Mouse (Mus musculus) intestine, embryonic 14.5 days (tissue): Measurements from ENCODE around the gene Txn2. TPM values are rescaled to one million over a fixed set of nuclear protein-coding genes. Genes with fewer than 3 reads are reported as not detected.

Experiments used
- ATAC-seq: fragments of 200-750 bp; cut with Nextera tagmentation; replicated peaks from 2 replicates; pipeline ENCODE4 v1.8.0; 2017; ENCODE audit warnings: low read depth, moderate number of reproducible peaks, moderate TSS enrichment, moderate library complexity; ENCODE audit not compliant: low FRiP score, low TSS enrichment
- DNase-seq: peaks from one replicate; pipeline ENCODE4 v3.0.0-alpha.2; 2018; ENCODE audit warnings: low spot score
- H3K27ac ChIP-seq: fragments of 300-500 bp; sonication (generic); 2 replicates; pipeline ENCODE4 v1.5.1; 2014; ENCODE audit warnings: low read depth, mild to moderate bottlenecking, control low read depth
- H3K27me3 ChIP-seq: fragments of 300-500 bp; sonication (generic); replicated peaks from 2 replicates; pipeline ENCODE4 v1.6.1; 2014; ENCODE audit warnings: low read length, control low read depth; ENCODE audit not compliant: control insufficient read depth, insufficient read depth
- H3K36me3 ChIP-seq: fragments of 300-500 bp; sonication (generic); 2 replicates; pipeline ENCODE4 v1.6.1; 2014; ENCODE audit warnings: low read length, control low read depth; ENCODE audit not compliant: control insufficient read depth, insufficient read depth
- H3K4me1 ChIP-seq: fragments of 300-500 bp; sonication (generic); replicated peaks from 2 replicates; pipeline ENCODE4 v1.6.1; 2014; ENCODE audit warnings: low read length, control low read depth, mixed read lengths; ENCODE audit not compliant: control insufficient read depth, insufficient read depth
- H3K4me2 ChIP-seq: fragments of 300-500 bp; sonication (generic); 2 replicates; pipeline ENCODE4 v1.6.1; 2014; ENCODE audit warnings: low read length
- H3K4me3 ChIP-seq: fragments of 300-500 bp; sonication (generic); 2 replicates; pipeline ENCODE4 v1.5.1; 2014; ENCODE audit warnings: low read depth, low read length, control low read depth, mixed read lengths
- H3K9ac ChIP-seq: fragments of 300-500 bp; sonication (generic); 2 replicates; pipeline ENCODE4 v1.6.1; 2014; ENCODE audit warnings: mild to moderate bottlenecking, low read length
- H3K9me3 ChIP-seq: fragments of 300-500 bp; sonication (generic); 2 replicates; pipeline ENCODE4 v1.6.1; 2016; ENCODE audit warnings: low read length, control low read depth; ENCODE audit not compliant: control insufficient read depth
- WGBS: fragments of 180-500 bp; shearing (Covaris S2); extraction: QIAGEN DNeasy Blood & Tissue Kit; methylation state at CpG from one replicate; pipeline ENCODE4 v1.1.7; 2014; 5-methylcytosine and 5-hydroxymethylcytosine counted together
- polyA plus RNA-seq: library from polyadenylated mRNA; unstranded; fragments of >200 nt; fragmentation: Nextera tagmentation; extraction: Ambion mirVana; gene quantifications from 2 replicates; pipeline ENCODE4 v1.2.1, GENCODE M21; 2014

Txn2 gene
- polyA plus RNA-seq, 1 experiment from 2014 or later: 325 TPM

DNA sequence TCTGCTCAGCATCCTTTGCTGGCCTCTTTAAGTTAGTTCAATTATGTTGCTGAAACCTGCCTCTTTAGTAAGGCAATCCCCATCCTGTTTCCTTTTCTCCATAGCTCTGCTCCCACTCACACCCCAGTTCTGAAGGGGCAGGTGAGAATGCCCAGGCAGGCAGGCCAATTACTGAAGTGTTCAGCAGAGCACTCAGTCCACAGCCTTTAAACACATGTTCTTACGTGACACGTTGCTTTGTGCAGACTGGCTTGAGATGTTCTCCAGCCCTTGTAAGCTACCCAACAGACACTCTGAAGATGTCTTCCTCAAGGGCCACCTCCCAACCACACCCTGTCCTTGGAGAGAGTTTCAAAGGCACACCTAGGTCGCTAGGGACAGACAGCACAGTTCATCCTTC is 29.3 kb upstream of the Txn2 start:
- Histone ChIP-seq H3K9ac (no peak overlapping the region), H3K4me2 (no peak overlapping the region), H3K9me3 (no peaks in the 10 kb centered on the region), H3K36me3 (peaks cover 50% of the 10 kb centered on the region), H3K4me3 (no peak overlapping the region), H3K4me1 (peaks cover 6% of the 10 kb centered on the region; the same call in 1 of the 2 replicates), H3K27me3 (peaks cover 15% of the 10 kb centered on the region), H3K27ac (no peak overlapping the region)
- ATAC-seq (no peak), DNase-seq (no peak)
- 57% methylated on average over 3 of the region's 3 CpGs for WGBS

- DNase-seq (peak; percentile 54), ATAC-seq (no peak)
- no peak overlapping the region for H3K9ac ChIP-seq
- peaks cover 15% of the 10 kb centered on the region for H3K27me3 ChIP-seq
- no peak overlapping the region for H3K4me2 ChIP-seq
- WGBS: 43% methylated on average over 5 of the region's 5 CpGs
- H3K4me1 ChIP-seq: peaks cover 6% of the 10 kb centered on the region; the same call in 1 of the 2 replicates
- no peaks in the 10 kb centered on the region for H3K9me3 ChIP-seq
- H3K4me3 ChIP-seq: no peak overlapping the region
- H3K27ac ChIP-seq: no peak overlapping the region
- peaks cover 46% of the 10 kb centered on the region for H3K36me3 ChIP-seq
Observed at GRCm38 (mm10) chr15:77957625-77958024, 28.8 kb upstream of the Txn2 start.

DNA sequence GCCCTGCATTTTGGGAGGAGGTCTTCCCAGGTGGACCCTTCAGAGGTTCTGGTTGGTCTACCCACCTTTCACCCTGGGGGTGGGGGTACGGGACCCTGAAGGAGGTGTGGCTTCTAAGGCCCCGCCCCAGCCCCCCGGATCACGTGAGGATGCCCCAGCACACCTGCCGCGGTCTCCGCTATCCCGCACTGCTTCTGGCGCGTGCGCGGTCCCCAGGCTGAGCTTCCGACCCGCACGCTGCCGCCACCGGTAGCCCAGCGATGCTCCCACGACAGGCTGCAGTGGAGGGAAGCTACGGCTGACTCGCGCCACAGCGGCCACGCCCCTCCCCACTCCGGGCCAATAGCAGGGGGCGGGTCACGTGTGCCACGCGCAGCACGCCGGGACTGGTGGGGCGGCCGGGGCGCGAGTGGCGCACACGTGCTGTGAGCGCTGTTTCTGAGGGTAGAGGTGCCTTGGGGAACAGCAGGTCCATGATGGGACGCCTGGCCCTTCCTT is 27.6 kb upstream of the Txn2 start, which contains the start of gene Foxred2:
Gene Foxred2, minus strand, starts transcription at position 319 of the 498 bp plus-strand sequence.
- Histone ChIP-seq H3K27me3 (peaks cover 15% of the 10 kb centered on the region), H3K27ac (no peak within 1 kb of the TSS), H3K9me3 (no peaks in the 10 kb centered on the region), H3K4me3 (peak within 1 kb of the TSS; percentile 50), H3K9ac (peak within 1 kb of the TSS; percentile 37), H3K4me2 (peak within 1 kb of the TSS; percentile 68), H3K36me3 (peaks cover 34% of the 10 kb centered on the region), H3K4me1 (peaks cover 6% of the 10 kb centered on the region; the same call in 1 of the 2 replicates)
- under 1% methylated on average over 39 of the region's 39 CpGs for WGBS
- DNase-seq: peak; percentile 86
- peak; percentile 87 for ATAC-seq

DNA sequence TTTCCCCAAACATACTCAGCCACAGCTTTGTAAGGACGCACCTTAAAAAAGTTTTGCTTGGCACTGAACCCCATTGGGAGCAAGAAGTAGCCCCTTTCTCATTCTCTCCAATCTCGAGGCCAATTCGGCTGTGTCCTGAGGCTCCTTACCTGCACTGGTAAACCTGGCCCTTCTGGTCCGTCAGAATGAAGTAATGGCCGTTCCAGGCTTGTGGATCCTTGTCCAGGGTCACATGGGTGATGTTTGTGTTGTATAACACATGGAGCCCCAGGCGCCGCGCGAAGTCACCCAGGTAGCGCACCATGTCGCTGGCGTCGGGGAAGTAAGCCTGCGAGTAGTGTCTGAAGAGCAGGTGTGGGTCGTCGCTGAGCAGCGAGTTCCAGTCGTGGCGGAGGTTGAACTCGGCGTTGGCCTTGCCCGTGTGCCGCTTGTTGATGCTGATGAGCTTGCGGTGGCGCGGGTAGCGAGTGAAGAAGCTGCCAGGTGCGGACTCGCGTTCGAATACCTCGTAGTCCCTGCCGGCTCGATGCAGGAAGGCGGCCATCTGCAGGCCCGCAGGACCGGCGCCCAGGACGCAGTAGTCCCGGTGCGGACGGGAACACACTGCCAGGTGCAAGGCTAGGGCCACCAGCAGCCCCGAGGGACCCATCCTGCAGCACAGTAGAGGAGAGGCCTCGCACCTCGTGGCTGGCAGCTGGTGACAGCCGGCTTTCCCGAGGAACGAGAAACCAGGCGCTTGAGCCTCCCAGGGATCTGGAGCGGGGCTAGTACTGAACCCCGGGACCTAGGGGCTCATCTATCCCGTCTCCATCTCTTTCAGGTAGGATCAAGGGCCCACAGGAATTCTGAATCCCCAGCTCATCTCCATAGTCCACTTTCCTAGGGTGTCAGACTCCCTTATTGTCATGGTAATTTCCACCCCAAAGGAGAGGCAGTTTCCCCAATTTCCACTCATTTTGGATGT is 26.9 kb upstream of the Txn2 start:
- Histone ChIP-seq H3K27me3 (peaks cover 15% of the 10 kb centered on the region), H3K4me2 (peak overlapping the region; percentile 68), H3K4me1 (peaks cover 6% of the 10 kb centered on the region; the same call in 1 of the 2 replicates), H3K4me3 (peak overlapping the region; percentile 50), H3K9ac (peak overlapping the region; percentile 37), H3K9me3 (no peaks in the 10 kb centered on the region), H3K36me3 (peaks cover 27% of the 10 kb centered on the region), H3K27ac (no peak overlapping the region)
- whole genome bisulfite sequencing: 10% methylated on average over 52 of the region's 52 CpGs
- ATAC-seq: peak; percentile 48
- peak; percentile 68 for DNase-seq

DNA sequence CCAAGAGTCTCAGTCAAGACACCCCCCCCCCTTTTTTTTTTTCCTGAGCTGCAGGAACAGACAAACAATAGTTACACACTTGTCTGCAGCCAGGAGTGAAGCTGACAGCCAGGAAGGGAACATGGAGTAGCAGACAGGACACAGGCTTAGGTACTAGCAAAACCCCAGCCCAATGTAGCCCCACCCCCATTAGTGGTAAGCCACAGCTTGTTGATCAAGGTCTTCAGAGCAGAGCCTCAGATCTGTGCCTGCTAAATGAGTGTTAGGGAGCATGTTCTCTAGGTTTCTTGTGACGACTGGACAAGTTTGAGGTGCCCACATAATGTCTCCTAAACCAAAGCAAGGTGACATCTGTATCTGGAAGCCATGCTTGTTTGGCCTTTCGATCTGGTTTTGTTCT is 25.6 kb upstream of the Txn2 start:
- Histone ChIP-seq H3K9me3 (no peaks in the 10 kb centered on the region), H3K27ac (no peak overlapping the region), H3K4me1 (peaks cover 6% of the 10 kb centered on the region; the same call in 1 of the 2 replicates), H3K36me3 (peaks cover 13% of the 10 kb centered on the region), H3K27me3 (peaks cover 15% of the 10 kb centered on the region), H3K9ac (no peak overlapping the region), H3K4me2 (no peak overlapping the region), H3K4me3 (no peak overlapping the region)
- ATAC-seq (no peak), DNase-seq (no peak)
- WGBS: 76% methylated on average over 2 of the region's 2 CpGs

- ATAC-seq (no peak), DNase-seq (no peak)
- H3K9ac ChIP-seq: no peak overlapping the region
- WGBS: 85% methylated on average over 3 of the region's 3 CpGs
- peaks cover 6% of the 10 kb centered on the region; the same call in 1 of the 2 replicates for H3K4me1 ChIP-seq
- H3K4me2 ChIP-seq: no peak overlapping the region
- H3K36me3 ChIP-seq: no peaks in the 10 kb centered on the region
- H3K9me3 ChIP-seq: no peaks in the 10 kb centered on the region
- H3K27me3 ChIP-seq: peaks cover 15% of the 10 kb centered on the region
- no peak overlapping the region for H3K27ac ChIP-seq
- no peak overlapping the region for H3K4me3 ChIP-seq
Observed at GRCm38 (mm10) chr15:77952921-77953320, 24.1 kb upstream of the Txn2 start.

- no peak for ATAC-seq
- Histone ChIP-seq H3K27ac (no peak overlapping the region), H3K4me1 (no peaks in the 10 kb centered on the region), H3K9ac (no peak overlapping the region), H3K9me3 (no peaks in the 10 kb centered on the region), H3K27me3 (no peaks in the 10 kb centered on the region), H3K36me3 (no peaks in the 10 kb centered on the region), H3K4me3 (no peak overlapping the region), H3K4me2 (no peak overlapping the region)
- no peak for DNase-seq
- 87% methylated on average over 7 of the region's 7 CpGs for WGBS
Observed at GRCm38 (mm10) chr15:77949061-77949460, 20.3 kb upstream of the Txn2 start.

DNA sequence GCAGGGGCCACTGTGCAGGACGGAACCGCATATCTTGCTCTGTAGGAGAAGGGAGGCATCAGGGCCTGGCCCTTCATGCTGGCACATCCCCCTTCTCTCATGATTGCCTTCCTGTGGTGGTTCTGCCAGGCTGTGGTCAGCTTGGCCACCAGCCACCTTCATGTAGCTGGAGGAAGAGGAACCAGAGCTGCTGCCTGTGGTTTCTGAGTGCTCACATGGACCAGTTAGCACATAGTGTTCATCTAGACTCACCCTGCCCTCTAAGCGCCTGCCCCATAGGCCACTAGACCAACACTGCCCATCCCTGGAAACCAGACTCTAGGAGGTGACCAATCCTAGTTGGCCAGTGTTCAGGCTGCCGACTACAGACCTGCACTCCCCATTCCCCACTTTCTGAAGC is 16.9 kb upstream of the Txn2 start:
- Histone ChIP-seq H3K27me3 (no peaks in the 10 kb centered on the region), H3K4me1 (no peaks in the 10 kb centered on the region), H3K4me3 (no peak overlapping the region), H3K4me2 (no peak overlapping the region), H3K36me3 (peaks cover 6% of the 10 kb centered on the region; the same call in 1 of the 2 replicates), H3K27ac (no peak overlapping the region), H3K9ac (no peak overlapping the region), H3K9me3 (no peaks in the 10 kb centered on the region)
- no peak for ATAC-seq
- no peak for DNase-seq
- 93% methylated on average over 4 of the region's 4 CpGs for WGBS
